Mouse (Mus musculus) effector memory CD4-positive, alpha-beta T cell, adult 5 months (primary cell): ENCODE measurements around the gene Macrod1. TPM values are rescaled to one million over a fixed set of nuclear protein-coding genes. Genes with fewer than 3 reads are reported as not detected.

Experiments used
- polyA plus RNA-seq: library from polyadenylated mRNA; unstranded; fragments of 100-300 nt; shearing (Covaris generic); gene quantifications from one replicate; pipeline ENCODE4 v1.2.1, GENCODE M21; 2017

Gene Macrod1
- polyA plus RNA-seq = 20.5 TPM

DNA sequence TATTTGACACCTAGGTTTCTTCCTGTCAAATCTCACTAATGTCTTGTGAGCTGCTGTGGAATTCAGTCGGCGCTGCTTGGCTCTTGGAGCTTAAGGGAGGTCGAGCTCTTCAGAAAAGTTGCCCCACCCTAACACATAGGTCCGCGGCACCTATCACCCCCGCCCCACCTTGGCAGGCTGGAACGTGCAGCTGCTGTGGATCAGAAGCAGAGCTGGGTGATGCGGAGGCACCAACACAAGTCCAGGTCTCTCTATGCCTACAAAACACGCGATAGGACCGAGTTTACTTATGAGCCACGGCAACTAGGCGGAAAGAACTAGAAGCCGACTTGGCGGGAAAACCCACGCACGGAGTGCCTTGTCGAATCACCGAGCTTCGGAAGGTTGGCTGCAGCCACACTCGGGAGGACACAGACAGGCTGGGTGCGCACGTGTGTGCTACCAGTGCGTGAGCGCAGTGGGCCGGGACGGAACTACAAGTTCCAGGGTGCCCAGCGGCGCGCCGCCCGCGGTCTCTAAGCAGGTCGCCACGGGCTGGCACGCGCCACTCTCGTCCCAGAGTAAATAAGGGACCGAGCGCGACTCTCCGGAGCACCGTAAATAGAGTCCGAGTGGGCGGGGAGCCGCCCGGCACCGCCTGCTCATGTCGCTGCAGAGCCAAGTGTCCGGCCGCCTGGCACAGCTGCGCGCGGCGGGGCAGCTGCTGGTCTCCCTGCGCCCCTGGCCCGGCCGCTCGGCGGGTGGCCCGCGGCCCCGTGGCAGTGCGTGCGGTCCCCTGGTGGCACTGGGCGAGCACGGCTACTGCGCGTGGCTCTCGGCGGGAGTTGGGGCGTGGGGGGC lies at the start of gene Macrod1:
TSS of gene Macrod1 (plus strand) at position 563 of the 840 bp plus-strand sequence.

DNA sequence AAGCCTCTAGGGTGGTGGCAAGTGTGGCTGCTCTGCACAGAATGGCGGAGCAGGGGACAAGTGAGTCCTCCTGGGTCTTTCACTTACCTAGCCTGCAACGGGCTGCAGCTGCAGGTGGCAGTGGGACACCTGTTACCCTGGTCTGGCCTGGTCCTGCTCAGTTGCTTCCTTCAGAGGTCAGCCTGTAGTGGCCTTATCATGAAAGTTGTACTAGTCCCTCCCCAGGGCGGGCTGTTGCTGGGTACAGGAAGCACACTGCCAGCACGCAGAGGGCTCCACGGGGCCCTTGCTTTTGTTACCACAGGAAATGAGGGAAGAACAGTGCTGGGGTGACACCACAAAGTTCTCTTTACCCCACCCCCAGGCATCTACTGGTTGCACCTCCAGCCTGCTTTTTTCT lies 37.4 kb upstream of the Macrod1 start, which contains the start of gene Fermt3:
TSS of gene Fermt3 (minus strand) at position 279 of the 400 bp plus-strand sequence.

DNA sequence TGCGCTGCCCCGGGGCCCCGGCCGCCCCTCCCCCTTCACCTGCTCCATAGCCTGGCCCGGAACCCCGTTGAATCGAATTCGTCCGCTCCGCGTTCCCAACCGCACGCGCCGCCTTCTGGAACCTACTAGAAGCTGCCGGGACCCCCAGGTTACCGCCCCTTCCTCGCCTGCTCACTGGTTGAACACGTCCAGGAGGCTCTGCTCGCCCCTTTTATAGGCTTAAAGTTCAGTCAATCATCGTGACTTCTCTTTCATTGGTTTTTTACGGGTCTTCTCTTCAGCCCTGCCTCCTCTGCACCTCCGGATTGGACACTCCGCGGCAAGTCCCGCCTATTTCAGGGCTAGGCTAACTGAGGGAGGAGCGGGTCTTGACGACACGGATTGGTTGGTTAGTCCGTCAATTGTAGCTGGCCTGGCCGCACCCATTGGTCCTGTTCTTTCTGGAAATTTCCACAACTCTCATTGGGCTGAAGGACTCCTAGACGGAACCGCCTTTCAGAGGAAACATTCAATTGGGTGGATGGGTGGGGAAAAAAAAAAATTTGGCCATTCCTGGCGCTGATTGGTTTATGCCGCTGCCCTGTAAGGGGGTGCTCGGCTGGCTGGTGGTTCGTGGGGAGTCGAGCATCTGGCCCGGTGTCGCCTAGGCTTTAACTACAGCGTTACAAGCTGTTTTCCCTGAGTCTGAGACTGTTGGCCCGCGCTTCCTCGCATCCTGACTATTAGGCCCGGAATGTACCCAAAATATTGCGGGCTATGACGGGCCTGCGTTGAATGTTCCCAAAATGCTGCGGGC lies 16.6 kb upstream of the Macrod1 start, which contains the start of gene Stip1:
TSS of gene Stip1 (minus strand) at position 127 of the 796 bp plus-strand sequence.

DNA sequence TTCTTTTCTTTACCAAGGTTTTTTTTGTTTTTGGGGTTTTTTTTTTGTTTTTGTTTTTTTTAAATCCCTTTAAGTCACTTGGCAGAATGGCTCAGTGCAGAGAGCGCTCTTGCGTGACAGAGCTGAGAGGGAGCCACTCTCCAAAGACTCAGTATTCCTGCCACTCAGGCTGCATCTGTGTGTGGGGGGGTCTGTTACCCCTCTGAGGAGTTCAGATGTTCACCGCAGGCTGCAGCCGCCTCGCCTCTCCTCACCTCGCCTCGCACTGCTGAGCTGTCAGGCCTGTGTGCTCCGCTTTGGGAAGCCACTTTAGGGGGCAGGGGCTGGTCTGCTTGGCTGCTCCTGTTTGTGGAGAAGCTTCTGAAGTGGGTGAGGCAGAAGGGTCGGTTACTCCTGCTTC lies 48.9 kb downstream of the Macrod1 start, which contains the start of gene Flrt1:
TSS of gene Flrt1 (minus strand) at position 186 of the 400 bp plus-strand sequence.

GRCm38 (mm10) chr19:7205753-7206736 lies 149.4 kb downstream of the Macrod1 start, which contains the start of gene Otub1:
Gene Otub1 (minus strand): TSS chr19:7206316.

GRCm38 (mm10) chr19:7217162-7217925 lies 160.7 kb downstream of the Macrod1 start, which contains the start of gene Cox8a:
Gene Cox8a (minus strand): TSS chr19:7217616.

GRCm38 (mm10) chr19:7240782-7241690 lies 184.4 kb downstream of the Macrod1 start, which contains the start of gene Naa40:
Gene Naa40 (minus strand): TSS chr19:7241183.

Other genes starting within 250 kb of the Macrod1 start
- gene Rps6ka4, start 216.2 kb upstream of the Macrod1 start, polyA plus RNA-seq = 36.4 TPM
- gene Ccdc88b, start 198.6 kb upstream of the Macrod1 start, polyA plus RNA-seq = 43.5 TPM
- gene Trmt112, start 147.1 kb upstream of the Macrod1 start, polyA plus RNA-seq = 142 TPM
- 133 TPM for gene Prdx5, start 146.7 kb upstream of the Macrod1 start, polyA plus RNA-seq
- 18.2 TPM for gene Esrra, start 135.0 kb upstream of the Macrod1 start, polyA plus RNA-seq
- not detected for gene Catsperz, start 131.4 kb upstream of the Macrod1 start, polyA plus RNA-seq
- not detected for gene Kcnk4, start 122.3 kb upstream of the Macrod1 start, polyA plus RNA-seq
- gene Bad, start 114.9 kb upstream of the Macrod1 start, polyA plus RNA-seq = 13.8 TPM
- gene Gpr137, start 114.3 kb upstream of the Macrod1 start, polyA plus RNA-seq = 7.7 TPM
- 107 TPM for gene Ppp1r14b, start 81.8 kb upstream of the Macrod1 start, polyA plus RNA-seq
- 12.8 TPM for gene Plcb3, start 80.3 kb upstream of the Macrod1 start, polyA plus RNA-seq
- 21.5 TPM for gene Fkbp2, start 76.3 kb upstream of the Macrod1 start, polyA plus RNA-seq
- gene Vegfb, start 69.2 kb upstream of the Macrod1 start, polyA plus RNA-seq = 8.6 TPM
- gene Dnajc4, start 64.2 kb upstream of the Macrod1 start, polyA plus RNA-seq = 43.3 TPM
- gene Nudt22, start 60.7 kb upstream of the Macrod1 start, polyA plus RNA-seq = 8.8 TPM
- gene Trpt1, start 60.7 kb upstream of the Macrod1 start, polyA plus RNA-seq = 9.1 TPM
- 211 TPM for gene Fermt3, start 37.3 kb upstream of the Macrod1 start, polyA plus RNA-seq
- 197 TPM for gene Stip1, start 16.8 kb upstream of the Macrod1 start, polyA plus RNA-seq
- gene Flrt1, start 48.9 kb downstream of the Macrod1 start, polyA plus RNA-seq = not detected
- 57.0 TPM for gene Otub1, start 149.5 kb downstream of the Macrod1 start, polyA plus RNA-seq
- 416 TPM for gene Cox8a, start 160.8 kb downstream of the Macrod1 start, polyA plus RNA-seq
- gene Naa40, start 184.4 kb downstream of the Macrod1 start, polyA plus RNA-seq = 35.8 TPM
- gene Rcor2, start 210.5 kb downstream of the Macrod1 start, polyA plus RNA-seq = 1.7 TPM